Mouse (Mus musculus) CH12.LX (cell line): ENCODE data around the gene Pamr1. TPM values are rescaled to one million over a fixed set of nuclear protein-coding genes. Genes with fewer than 3 reads are reported as not detected.

Experiments used
- DNase-seq: peaks from one replicate; pipeline ENCODE4 v3.0.0-alpha.2; 2013; ENCODE audit errors: extremely low read depth
- H3K27ac ChIP-seq: 2 replicates; pipeline ENCODE4 v1.5.1; 2012; ENCODE audit warnings: low read depth, mild to moderate bottlenecking, control low read depth, moderate library complexity; ENCODE audit not compliant: insufficient read depth
- H3K27me3 ChIP-seq: replicated peaks from 2 replicates; pipeline ENCODE3; 2012; ENCODE audit warnings: inconsistent platforms
- H3K36me3 ChIP-seq, 2 experiments: replicated peaks in 1 of 2; 2 replicates each; pipeline versions ENCODE3 to v1.6.1; 2012; ENCODE audit warnings: inconsistent platforms in 1 of 2, low read length in 1 of 2, mild to moderate bottlenecking in 1 of 2, mixed read lengths in 1 of 2, moderate library complexity in 1 of 2; ENCODE audit not compliant: control insufficient read depth in 1 of 2, insufficient read depth in 1 of 2
- H3K4me1 ChIP-seq, 2 experiments: 2 replicates each; pipeline ENCODE4 v1.6.1; 2012; ENCODE audit warnings: inconsistent platforms in 1 of 2, moderate library complexity in 1 of 2; ENCODE audit not compliant: insufficient read depth in 2 of 2, control insufficient read depth in 1 of 2
- H3K4me2 ChIP-seq: 2 replicates; pipeline ENCODE4 v1.6.1; 2012; ENCODE audit warnings: low read depth, mild to moderate bottlenecking, control low read depth; ENCODE audit not compliant: poor library complexity, insufficient read depth, severe bottlenecking
- H3K4me3 ChIP-seq, 3 experiments: fragments of 150-350 bp in 1 of 3; sonication (generic) in 1 of 3; replicated peaks in 1 of 3; 2 replicates each; pipeline versions ENCODE3 to v1.5.1; 2011 to 2012; ENCODE audit warnings: low read depth in 2 of 3, low read length in 2 of 3, mild to moderate bottlenecking in 2 of 3, moderate library complexity in 2 of 3, control low read depth in 1 of 3, improper control_type of control experiment in 1 of 3, inconsistent platforms in 1 of 3, mixed read lengths in 1 of 3; ENCODE audit not compliant: poor library complexity in 1 of 3
- H3K79me2 ChIP-seq: replicated peaks from 2 replicates; pipeline ENCODE4 v1.6.1; 2012; ENCODE audit warnings: mild to moderate bottlenecking, moderate library complexity; ENCODE audit not compliant: control insufficient read depth, poor library complexity, insufficient read depth, severe bottlenecking; ENCODE audit errors: extremely low read depth
- H3K9ac ChIP-seq: 2 replicates; pipeline ENCODE4 v1.6.1; 2012; ENCODE audit warnings: low read depth, mild to moderate bottlenecking, control low read depth, moderate library complexity; ENCODE audit not compliant: insufficient read depth
- H3K9me3 ChIP-seq: replicated peaks from 2 replicates; pipeline ENCODE3; 2012; ENCODE audit warnings: low read length, inconsistent platforms, mixed read lengths
- BHLHE40 ChIP-seq: IDR thresholded peaks from 2 replicates; pipeline ENCODE4 v1.6.1; 2011; ENCODE audit warnings: mild to moderate bottlenecking, low read depth, low read length, improper control_type of control experiment
- CHD1 ChIP-seq: IDR thresholded peaks from 2 replicates; pipeline ENCODE4 v1.6.1; 2012; ENCODE audit warnings: low read depth, low read length, improper control_type of control experiment, inconsistent platforms
- CHD2 ChIP-seq: IDR thresholded peaks from 2 replicates; pipeline ENCODE4 v1.6.1; 2011; ENCODE audit warnings: low read length, improper control_type of control experiment
- CTCF ChIP-seq, 2 experiments: IDR thresholded peaks in 1 of 2; conservative IDR thresholded peaks in 1 of 2; 2 replicates each; pipeline ENCODE4 v1.5.1; 2011 to 2012; ENCODE audit warnings: low read depth in 2 of 2, low read length in 2 of 2, improper control_type of control experiment in 1 of 2, inconsistent platforms in 1 of 2, mild to moderate bottlenecking in 1 of 2, moderate library complexity in 1 of 2
- E2F4 ChIP-seq: IDR thresholded peaks from 2 replicates; pipeline ENCODE4 v1.6.1; 2011; ENCODE audit warnings: low read depth, low read length, improper control_type of control experiment; ENCODE audit not compliant: insufficient replicate concordance
- ETS1 ChIP-seq: conservative IDR thresholded peaks from 2 replicates; pipeline ENCODE4 v1.6.1; 2012; ENCODE audit warnings: low read depth, mild to moderate bottlenecking, inconsistent platforms, low read length, improper control_type of control experiment, moderate library complexity
- JUND ChIP-seq: conservative IDR thresholded peaks from 2 replicates; pipeline ENCODE4 v1.6.1; 2011; ENCODE audit warnings: low read depth, low read length, improper control_type of control experiment
- MAFK ChIP-seq: IDR thresholded peaks from 2 replicates; pipeline ENCODE4 v1.6.1; 2011; ENCODE audit warnings: low read length, improper control_type of control experiment; ENCODE audit not compliant: insufficient replicate concordance
- MEF2A ChIP-seq: IDR thresholded peaks from 2 replicates; pipeline ENCODE4 v1.6.1; 2014; ENCODE audit warnings: low read depth, mild to moderate bottlenecking, inconsistent platforms, low read length, improper control_type of control experiment, borderline replicate concordance
- NELFE ChIP-seq: IDR thresholded peaks from 2 replicates; pipeline ENCODE4 v1.6.1; 2011; ENCODE audit warnings: low read depth, low read length, improper control_type of control experiment
- NRF1 ChIP-seq: IDR thresholded peaks from 2 replicates; pipeline ENCODE4 v1.6.1; 2014; ENCODE audit warnings: low read depth, mild to moderate bottlenecking, inconsistent platforms, low read length, improper control_type of control experiment, moderate library complexity
- PAX5 ChIP-seq: IDR thresholded peaks from 2 replicates; pipeline ENCODE4 v1.6.1; 2012; ENCODE audit warnings: low read length, inconsistent platforms, mixed read lengths
- POLR2A ChIP-seq: IDR thresholded peaks from 2 replicates; pipeline ENCODE4 v1.6.1; 2011; ENCODE audit warnings: low read depth, mild to moderate bottlenecking, improper control_type of control experiment, low read length
- POLR2AphosphoS2 ChIP-seq: IDR thresholded peaks from 2 replicates; pipeline ENCODE4 v1.6.1; 2011; ENCODE audit warnings: low read depth, low read length, improper control_type of control experiment
- RCOR1 ChIP-seq: conservative IDR thresholded peaks from 2 replicates; pipeline ENCODE4 v1.6.1; 2012; ENCODE audit warnings: low read depth, mild to moderate bottlenecking, inconsistent platforms, low read length, improper control_type of control experiment
- SIN3A ChIP-seq: IDR thresholded peaks from 2 replicates; pipeline ENCODE4 v1.6.1; 2012; ENCODE audit warnings: low read length, improper control_type of control experiment, inconsistent platforms
- SMC3 ChIP-seq: IDR thresholded peaks from 2 replicates; pipeline ENCODE4 v1.6.1; 2011; ENCODE audit warnings: low read depth, low read length, improper control_type of control experiment
- TBP ChIP-seq: conservative IDR thresholded peaks from 2 replicates; pipeline ENCODE4 v1.6.1; 2011; ENCODE audit warnings: low read depth, low read length, improper control_type of control experiment
- UBTF ChIP-seq: IDR thresholded peaks from 2 replicates; pipeline ENCODE4 v1.6.1; 2012; ENCODE audit warnings: low read depth, mild to moderate bottlenecking, inconsistent platforms, low read length, improper control_type of control experiment, moderate library complexity
- USF1 ChIP-seq: IDR thresholded peaks from 2 replicates; pipeline ENCODE4 v1.6.1; 2014; ENCODE audit warnings: low read depth, mild to moderate bottlenecking, inconsistent platforms, low read length, improper control_type of control experiment
- USF2 ChIP-seq: conservative IDR thresholded peaks from 2 replicates; pipeline ENCODE4 v1.6.1; 2011; ENCODE audit warnings: low read depth, low read length, improper control_type of control experiment
- ZKSCAN1 ChIP-seq: IDR thresholded peaks from 2 replicates; pipeline ENCODE4 v1.6.1; 2012; ENCODE audit warnings: low read depth, inconsistent platforms, low read length, improper control_type of control experiment, borderline replicate concordance
- ZMIZ1 ChIP-seq: IDR thresholded peaks from 2 replicates; pipeline ENCODE4 v1.6.1; 2012; ENCODE audit warnings: low read depth, mild to moderate bottlenecking, inconsistent platforms, low read length, improper control_type of control experiment
- ZNF384 ChIP-seq: IDR thresholded peaks from 2 replicates; pipeline ENCODE4 v1.6.1; 2012; ENCODE audit warnings: low read depth, low read length, improper control_type of control experiment, inconsistent platforms
- dilution Hi-C: fragments of 300-500 bp; cut with MboI; formaldehyde crosslinking; loops from 2 replicates; pipeline ENCODE4 v1.14.3; 2020; ENCODE audit warnings: low sequenced_read_pairs; ENCODE audit not compliant: extremely low pct_unique_long_range_greater_than_20kb, extremely low pct_ligation_motif_present
- in situ Hi-C: fragments of 300-500 bp; cut with MboI; formaldehyde crosslinking; loops from 3 replicates; pipeline ENCODE4 v1.14.3; 2019; ENCODE audit warnings: low sequenced_read_pairs, low pct_ligation_motif_present, low pct_unique_long_range_greater_than_20kb, mixed read lengths
- polyA plus RNA-seq: library from polyadenylated mRNA; unstranded; fragments of >175 nt; gene quantifications from 2 replicates; pipeline ENCODE4 v1.2.1, GENCODE M21; 2012; ENCODE audit warnings: low read depth; ENCODE audit not compliant: insufficient read length
- total RNA-seq, 2 experiments: library from RNA; depleted of rRNA; stranded (reverse); fragments of 300-350 nt in 1 of 2; fragments of >200 nt in 1 of 2; gene quantifications; 2 replicates each; pipeline ENCODE4 v1.2.3; 2012 to 2014

The Pamr1 gene
- total and polyA plus RNA-seq, 3 experiments = 0.08 to 0.28 (median 0.24) TPM

- H3K79me2 ChIP-seq = no peaks in the 10 kb centered on the region
- in situ Hi-C loops (no loop called here), dilution Hi-C loops (no loop called here)
- H3K4me3 ChIP-seq = no peak overlapping the region
- TF ChIP-seq NELFE (no peak), TBP (no peak), E2F4 (no peak), CHD1 (no peak), SMC3 (no peak), NRF1 (no peak), MAFK (no peak), PAX5 (no peak), POLR2AphosphoS2 (no peak), ETS1 (no peak), BHLHE40 (no peak), USF2 (no peak), JUND (no peak), ZKSCAN1 (no peak), MEF2A (no peak), CHD2 (no peak), ZNF384 (no peak)
- H3K36me3 ChIP-seq = no peaks in the 10 kb centered on the region
- no peak overlapping the region for H3K9ac ChIP-seq
- peaks cover 5% of the 10 kb centered on the region for H3K9me3 ChIP-seq
- no peak overlapping the region for H3K27ac ChIP-seq
- H3K27me3 ChIP-seq = no peaks in the 10 kb centered on the region
- H3K4me2 ChIP-seq = no peak overlapping the region
- no peak for DNase-seq
- peaks cover 5 to 6% of the 10 kb centered on the region in 2 experiments; a peak in 3 of 4 replicates for H3K4me1 ChIP-seq
These were observed 106.3 kb downstream of the Pamr1 start for GRCm38 (mm10) chr2:102655966-102656725.

- Histone ChIP-seq H3K27ac (no peak overlapping the region), H3K4me1 (peaks cover 5 to 10% of the 10 kb centered on the region in 2 experiments; a peak in 3 of 4 replicates), H3K27me3 (no peaks in the 10 kb centered on the region), H3K79me2 (no peaks in the 10 kb centered on the region), H3K4me3 (no peak overlapping the region), H3K36me3 (no peaks in the 10 kb centered on the region), H3K4me2 (peak overlapping the region; percentile 51), H3K9me3 (peaks cover 5% of the 10 kb centered on the region), H3K9ac (no peak overlapping the region)
- no peak for TF ChIP-seq CHD1
- TF ChIP-seq BHLHE40 = no peak
- TF ChIP-seq SIN3A = no peak
- no peak for TF ChIP-seq CTCF (conservative IDR thresholded peaks at IDR 0.05 in 1 of 2, IDR thresholded peaks at IDR 0.05 in 1 of 2; ENCODE audit: low read depth in 2 of 2, low read length in 2 of 2)
- no peak for TF ChIP-seq RCOR1
- no peak for TF ChIP-seq USF2
- TF ChIP-seq UBTF = no peak
- no peak for TF ChIP-seq POLR2A
- no peak for TF ChIP-seq POLR2AphosphoS2
- no peak for TF ChIP-seq CHD2
- TF ChIP-seq USF1 = no peak
- no peak for TF ChIP-seq MEF2A
- TF ChIP-seq ZMIZ1 = no peak
- DNase-seq = no peak
- in situ Hi-C loops = no loop called here
- dilution Hi-C loops = no loop called here
These were observed 107.9 kb downstream of the Pamr1 start for GRCm38 (mm10) chr2:102657726-102658125.
